Mouse (Mus musculus): ENCODE measurements around the gene Ikzf1. TPM values are rescaled to one million over a fixed set of nuclear protein-coding genes. Genes with fewer than 3 reads are reported as not detected.
A peak's percentile ranks its signal among the peaks of the same experiment; 100 is the strongest.

Gene Ikzf1
- total RNA-seq, 1 experiment from 2014 or later, result 6.3 TPM

DNA sequence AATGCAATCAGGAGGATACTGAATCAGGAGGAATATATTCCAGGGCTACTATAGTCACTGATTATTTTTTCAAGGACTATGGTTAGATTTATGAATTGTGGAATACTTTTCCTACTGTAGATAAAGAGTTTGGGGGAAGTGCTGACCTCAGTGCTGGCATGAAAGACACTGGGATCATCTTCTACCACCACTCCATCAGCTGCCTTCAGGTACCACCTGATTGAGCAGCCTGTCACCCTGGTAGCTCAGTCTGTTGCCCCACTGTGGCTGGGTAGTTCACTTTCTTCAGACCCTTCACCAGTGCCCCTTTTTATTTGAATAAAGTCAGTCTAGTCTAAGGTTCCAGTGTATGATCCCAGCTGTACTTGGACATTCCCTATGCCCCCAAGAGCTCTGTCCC is 81.9 kb downstream of the Ikzf1 start:
- DNase-seq, result no peak

DNA sequence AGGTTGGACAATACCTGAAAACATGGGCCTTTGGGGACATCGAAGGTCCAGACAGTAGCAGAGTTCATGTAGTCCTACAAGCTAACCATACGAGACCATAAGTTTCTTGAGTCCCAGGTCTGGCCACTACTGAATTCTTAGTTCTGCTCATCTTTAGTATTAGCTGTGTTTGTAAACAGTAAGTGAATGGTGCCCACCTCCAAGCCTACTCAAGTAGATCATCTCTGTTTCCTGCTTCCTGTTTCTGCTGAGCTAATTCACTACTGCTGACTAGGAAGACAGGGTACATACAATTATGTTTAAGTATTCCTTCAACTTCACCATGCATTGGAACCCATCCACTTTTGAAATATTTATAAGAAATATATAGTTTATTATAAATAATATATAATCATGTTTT is 83.3 kb downstream of the Ikzf1 start:
- no peak for DNase-seq

DNA sequence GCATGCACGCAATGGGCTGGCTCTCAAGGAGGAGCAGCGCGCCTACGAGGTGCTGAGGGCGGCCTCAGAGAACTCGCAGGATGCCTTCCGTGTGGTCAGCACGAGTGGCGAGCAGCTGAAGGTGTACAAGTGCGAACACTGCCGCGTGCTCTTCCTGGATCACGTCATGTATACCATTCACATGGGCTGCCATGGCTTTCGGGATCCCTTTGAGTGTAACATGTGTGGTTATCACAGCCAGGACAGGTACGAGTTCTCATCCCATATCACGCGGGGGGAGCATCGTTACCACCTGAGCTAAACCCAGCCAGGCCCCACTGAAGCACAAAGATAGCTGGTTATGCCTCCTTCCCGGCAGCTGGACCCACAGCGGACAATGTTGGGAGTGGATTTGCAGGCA is 84.5 kb downstream of the Ikzf1 start:
- DNase-seq, result no peak

DNA sequence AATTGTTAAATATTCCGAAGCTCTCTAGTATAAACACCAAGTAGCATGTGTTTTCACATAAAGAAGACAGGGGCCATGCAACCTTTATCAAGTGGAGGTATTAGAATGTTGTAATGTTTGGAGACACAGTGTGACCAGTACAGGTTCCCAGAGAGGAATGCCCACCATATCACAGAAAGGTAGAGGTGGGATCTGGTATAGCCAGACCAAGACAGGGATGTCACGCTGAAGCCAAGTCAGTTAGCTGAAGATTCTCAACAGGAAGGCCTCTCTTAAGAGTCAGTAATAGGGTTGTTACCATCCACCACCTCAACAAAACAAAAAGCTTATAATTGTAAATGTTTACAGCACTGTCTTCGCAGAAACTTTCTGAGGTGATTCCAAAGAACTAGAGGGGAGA is 85.9 kb downstream of the Ikzf1 start:
- no peak for DNase-seq

DNA sequence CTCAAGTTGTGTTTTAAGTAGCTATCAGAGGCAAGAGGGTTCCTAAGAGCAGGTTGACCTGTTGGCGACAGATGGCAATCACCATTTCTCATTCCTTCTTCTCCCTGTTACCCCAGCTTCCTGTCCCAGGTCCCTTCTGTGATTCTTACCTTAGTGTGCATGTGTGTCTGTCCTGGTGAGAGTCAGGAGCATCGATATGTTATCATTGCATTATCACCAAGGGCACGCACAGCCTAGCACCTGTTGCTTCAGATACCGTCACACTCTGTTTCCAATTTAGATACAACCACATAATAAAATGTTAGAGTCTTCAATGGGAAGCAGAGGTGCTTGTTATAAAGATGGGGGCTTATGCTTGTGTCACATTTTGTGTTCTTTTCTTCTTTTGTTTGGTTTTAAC is 87.4 kb downstream of the Ikzf1 start:
- DNase-seq, result no peak

DNA sequence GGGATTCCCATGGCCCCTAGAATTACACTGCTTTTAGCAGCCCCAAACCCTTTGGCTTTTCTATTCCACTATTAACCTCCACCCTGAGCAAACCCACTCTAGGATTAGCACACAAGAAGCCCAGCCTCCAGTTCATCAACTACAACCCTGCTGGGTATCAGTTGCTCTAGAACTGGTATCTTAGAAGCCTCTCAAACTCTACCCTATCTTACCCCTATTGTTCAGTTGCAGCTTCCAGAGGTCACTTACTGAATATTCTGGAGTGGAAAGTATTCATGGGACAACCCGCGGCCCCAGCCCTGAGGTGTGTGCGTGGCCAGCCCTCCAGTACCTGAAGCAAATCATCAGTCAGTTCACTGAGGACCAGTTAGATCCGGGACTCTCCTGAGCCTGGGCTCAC is 89.6 kb downstream of the Ikzf1 start:
- no peak for DNase-seq

DNA sequence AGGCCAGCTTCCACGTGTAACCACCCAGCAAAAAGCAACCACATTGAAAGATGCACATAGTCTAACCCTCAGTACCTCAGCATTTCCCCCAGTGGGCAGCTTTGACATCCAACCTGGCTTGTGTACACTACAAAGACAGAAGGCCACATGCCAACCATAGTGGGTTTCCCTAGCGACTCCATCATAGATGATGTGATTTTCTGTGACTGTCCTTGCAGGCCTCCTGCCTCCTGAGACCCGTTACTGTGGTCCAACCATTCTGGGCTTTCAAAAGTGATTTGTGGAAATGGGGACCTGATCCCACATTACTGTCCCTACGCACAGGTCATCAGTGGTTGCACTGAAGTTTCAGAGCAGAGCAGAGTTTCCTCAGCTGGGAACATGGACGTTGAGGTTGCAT is 90.1 kb downstream of the Ikzf1 start:
- DNase-seq, result no peak

DNA sequence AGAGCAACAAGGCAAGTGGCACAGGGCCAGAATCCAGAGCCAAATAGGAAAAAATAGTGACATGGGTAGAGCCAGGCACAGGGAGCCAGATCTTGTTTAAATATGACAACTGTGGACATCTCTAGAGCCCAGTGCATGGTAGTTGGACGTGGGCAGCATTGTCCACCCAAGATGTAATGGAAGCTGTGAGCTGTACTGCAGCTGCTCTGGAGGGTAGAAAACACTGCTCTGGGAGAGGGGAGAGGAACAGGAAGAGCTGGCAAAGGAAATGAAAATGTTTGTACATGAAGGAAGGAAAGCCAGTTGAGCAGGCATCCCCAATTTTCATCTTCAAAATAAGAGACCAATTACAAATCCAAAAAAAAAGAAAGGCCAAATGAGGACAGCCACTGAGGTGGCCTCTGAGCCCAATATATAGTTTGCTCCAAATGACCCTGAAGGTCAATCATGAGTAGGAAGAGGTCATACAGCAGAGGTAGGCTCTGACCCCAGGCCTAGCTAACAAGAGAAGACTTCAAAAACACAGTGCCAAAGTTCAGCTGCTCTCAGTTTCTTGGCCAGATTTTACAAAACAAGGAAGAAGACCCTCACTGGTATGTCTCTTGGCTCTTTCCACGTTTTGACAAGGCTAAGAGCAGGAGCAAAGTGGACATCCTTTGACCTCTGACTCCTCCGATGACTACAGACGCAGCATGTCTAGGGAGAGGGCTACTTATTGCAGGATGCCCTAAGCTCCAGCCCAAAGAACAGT is 91.4 kb downstream of the Ikzf1 start:
- DNase-seq, result peak; percentile 26

DNA sequence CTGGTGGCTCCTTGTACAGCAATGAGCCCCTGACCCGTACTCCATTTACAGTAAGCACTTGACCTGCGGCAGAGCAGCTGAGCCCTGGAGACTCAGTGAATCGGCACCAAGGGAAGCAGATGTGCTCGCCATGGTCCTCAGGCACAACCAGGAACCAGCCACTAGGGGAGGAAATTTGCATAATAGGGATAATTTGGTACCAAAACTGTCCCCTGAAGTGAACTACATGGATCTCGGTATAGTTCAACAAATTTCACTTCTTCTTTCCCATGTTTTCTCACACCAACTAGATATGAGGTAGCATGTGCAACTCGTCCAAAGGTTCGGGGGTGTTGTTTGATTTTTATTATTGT is 92.0 kb downstream of the Ikzf1 start:
- no peak for DNase-seq

DNA sequence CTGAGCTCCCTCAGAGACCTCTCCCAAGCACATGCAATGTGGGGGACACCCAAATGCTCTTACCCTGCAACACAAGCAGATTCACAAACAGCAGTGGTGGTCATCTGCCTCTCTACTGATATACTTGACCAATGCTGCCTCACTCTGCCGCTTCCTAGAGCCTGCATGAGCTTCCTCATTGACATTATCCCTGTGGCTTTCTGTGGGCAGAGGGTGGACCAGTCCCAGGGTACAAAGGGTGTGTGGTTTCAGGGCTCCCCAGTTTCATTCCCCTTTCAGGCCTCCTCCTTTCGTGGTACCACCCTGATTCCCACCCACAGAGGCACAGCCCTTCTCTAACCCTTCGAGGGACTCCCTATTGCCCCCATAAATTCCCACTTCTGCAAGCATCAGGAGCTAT is 92.4 kb downstream of the Ikzf1 start:
- DNase-seq, result no peak

DNA sequence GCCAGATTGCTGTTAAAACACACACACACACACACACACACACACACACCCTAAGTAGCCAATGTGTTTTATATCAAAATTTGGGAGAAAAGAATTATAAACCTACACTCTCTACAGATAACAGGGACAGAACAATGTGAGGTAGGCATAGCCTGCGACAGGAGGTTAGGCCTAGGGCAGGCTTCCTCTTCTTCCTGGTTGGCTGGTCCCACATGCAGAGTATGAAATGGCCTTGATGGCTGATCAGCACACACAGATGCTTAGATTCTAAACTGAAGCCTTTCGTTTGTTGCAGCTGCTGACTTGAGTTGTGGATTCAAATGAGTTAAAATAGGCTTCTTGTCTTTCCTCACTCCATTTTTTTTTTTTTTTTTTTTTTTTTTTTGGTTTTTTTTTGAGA is 93.0 kb downstream of the Ikzf1 start:
- no peak for DNase-seq

DNA sequence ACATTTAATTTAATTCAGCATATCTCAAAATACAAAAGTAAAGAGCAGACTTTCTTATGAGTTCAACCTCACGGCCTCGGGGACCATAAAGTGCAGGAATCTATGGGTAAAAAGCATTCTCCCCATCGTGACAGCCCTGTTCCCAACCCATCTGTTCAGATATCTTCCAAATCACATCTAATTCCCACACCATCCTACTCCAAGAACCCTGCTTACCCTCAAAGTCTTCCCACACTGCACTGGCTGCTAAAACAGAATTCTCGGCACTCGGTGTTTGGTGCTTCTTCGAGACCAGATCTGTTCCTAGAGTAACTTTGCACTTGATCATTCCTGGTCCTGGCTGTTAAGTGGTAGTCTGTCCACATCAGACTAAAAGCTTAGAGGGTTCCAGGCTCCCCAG is 93.5 kb downstream of the Ikzf1 start:
- DNase-seq, result no peak

DNA sequence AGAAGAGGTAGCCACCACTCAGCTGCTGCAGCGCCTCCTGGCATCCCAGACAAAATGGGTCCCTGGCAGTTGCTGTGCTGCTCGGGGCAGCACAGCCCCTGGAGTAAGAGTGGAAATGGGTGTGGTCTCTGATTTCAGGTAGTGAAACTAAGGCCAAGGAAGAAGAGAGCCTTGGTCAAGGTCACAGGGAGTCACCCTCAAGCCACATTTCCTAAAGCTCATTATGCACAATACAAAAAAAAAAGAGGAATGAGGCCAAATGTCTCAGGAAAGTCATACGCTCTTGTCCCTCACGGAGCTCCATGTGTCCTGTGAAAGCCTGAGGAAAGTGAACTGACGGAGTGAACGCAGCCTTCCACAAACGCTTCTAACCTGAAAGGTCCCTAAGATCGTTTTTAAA is 96.9 kb downstream of the Ikzf1 start:
- no peak for DNase-seq

DNA sequence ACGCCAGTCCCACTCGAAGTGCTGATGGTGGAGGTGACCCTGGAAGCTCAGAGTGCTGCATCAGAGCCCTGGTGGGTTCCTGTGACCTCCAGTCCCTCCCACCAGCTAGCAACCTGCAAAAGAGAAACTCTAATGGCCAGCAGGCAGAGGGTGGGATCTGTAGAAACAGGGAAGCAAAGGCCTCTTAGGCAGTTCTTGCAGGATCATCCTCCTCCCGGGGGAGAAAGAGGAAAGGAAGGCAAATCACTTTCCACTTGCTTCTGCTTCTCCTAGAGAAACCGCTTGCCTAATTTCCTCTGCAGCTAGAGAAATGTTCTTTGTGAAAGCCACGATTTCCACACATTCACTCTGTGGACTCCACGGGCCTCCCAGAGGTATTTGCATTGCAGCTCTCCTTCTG is 100.7 kb downstream of the Ikzf1 start:
- DNase-seq, result no peak

DNA sequence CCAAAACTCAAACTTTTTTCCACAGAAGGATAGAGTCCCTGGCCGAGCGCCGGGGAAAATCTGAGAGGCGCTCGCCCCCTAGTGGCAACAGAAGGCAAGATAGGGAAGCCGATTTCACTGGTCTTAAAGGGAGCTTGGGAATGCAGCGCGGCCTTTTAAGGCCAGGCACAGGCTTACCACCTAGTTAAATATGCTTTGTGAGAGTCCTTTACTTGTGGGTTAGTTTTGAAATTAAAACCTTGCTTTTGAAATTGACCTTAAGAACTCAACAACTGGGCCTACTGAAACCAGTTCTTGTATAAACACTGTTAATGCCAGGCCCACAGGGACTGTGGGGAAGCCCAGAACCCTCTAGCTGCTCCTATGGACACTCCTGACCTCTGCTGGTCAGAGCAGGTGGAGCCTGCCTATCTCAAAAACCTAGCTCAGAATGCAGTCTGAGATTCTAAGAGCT is 103.7 kb downstream of the Ikzf1 start:
- DNase-seq, result peak; percentile 88

DNA sequence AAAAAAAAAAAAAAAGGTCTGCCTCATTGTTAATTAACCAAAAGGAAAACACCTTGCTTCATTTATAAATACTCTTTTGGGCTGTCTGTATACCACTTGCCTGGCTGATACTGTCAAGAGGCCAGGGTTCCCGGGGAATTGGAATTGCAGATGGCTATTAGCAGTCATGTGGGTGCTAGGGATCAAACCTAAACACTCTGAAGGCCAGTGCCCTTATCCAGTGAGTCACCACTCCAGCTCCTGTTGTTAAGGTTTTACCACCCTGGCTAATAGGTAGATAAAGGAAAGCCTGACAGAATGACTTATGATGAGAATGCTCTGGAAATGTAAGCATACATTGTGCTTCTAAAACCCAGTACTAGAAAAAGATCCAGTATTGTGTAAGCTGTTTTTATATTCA is 109.8 kb downstream of the Ikzf1 start:
- DNase-seq, result no peak

DNA sequence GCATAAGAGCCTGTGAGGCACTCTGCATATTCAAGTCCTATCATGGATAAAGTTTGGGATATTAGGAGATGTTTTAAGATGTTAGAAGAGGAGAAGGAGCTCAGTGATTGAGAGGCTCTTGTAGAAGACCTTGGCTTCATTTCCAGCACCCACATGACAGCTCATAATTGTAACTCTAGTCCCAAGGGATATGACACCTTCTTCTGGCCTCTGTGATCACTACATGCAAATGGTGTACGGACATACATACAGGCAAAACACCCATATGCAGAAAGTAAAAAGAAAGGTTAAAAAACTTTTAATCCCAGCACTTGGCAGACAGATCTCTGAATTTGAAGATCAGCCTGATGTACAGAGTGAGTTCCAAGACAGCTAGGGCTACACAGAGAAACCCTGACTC is 113.9 kb downstream of the Ikzf1 start:
- no peak for DNase-seq

DNA sequence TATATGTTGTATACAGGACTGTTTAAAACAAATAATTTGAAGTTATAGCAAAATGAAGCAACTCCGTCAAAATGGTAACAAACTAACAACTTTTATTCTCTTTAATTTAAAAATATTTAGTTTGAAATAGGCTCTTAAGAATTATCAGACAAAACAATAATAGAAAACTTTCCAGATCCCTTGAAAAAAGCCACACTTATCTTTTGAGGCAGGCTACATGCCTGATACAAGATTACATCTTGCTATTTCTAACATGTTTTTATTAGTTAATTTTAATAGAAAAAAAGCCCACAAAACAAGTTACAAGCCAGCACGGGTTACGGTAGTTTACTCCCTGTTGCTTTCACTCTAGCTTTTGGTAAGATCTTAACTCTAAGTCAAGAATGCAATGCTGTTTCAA is 115.5 kb downstream of the Ikzf1 start:
- DNase-seq, result no peak

DNA sequence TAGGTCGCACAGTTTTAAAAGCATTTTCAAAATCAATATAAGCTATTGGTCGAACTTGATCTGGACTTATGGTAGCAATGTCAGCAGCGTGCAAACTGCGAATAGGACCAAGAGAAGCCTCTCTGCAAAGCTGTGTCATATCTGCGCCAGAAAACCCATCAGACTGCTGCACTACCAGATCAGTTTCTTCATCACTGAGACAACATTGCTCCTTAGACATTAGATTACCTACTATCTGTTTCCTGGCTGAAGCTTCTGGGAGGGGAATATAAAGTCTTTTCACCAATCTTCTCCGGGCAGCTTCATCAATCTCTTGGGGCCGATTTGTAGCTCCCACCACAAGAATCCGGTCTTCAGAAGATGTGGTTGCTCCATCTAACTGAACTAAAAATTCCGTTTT is 116.3 kb downstream of the Ikzf1 start:
- DNase-seq, result no peak

DNA sequence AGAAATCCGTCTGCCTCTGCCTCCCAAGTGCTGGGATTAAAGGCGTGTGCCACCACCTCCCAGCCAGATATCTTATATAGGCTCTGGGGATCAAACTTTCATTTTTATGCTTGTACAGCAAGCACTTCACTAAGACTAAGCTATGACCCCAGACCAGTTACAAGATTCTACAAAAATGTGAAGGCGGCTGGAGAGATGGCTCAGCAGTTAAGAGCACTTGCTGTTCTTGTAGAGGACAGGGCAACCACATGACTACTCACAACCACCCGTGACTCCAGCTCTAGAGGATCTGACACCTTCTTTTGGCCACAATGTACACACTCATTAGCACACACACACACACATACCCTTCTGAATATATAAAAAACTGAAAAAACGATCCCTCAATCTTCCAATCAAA is 119.6 kb downstream of the Ikzf1 start:
- DNase-seq, result no peak

DNA sequence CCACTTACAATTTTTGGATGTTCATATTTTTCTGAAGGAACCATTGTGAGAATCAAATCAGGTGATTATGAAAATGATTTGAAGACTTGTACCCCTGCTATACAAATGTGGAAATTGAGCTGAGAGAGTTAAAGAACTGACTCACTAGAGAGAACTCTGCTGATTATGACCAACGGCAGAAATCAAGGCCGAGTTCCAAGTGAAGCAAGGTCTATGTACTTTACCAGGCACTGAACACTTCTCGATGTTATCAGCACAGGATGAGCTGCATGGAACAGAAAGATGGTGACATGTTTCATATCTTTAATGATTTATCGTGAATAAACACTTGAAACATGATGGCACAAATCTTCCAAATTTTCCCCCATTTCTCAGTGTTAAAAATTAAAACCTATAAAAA is 121.1 kb downstream of the Ikzf1 start:
- DNase-seq, result peak; percentile 59

DNA sequence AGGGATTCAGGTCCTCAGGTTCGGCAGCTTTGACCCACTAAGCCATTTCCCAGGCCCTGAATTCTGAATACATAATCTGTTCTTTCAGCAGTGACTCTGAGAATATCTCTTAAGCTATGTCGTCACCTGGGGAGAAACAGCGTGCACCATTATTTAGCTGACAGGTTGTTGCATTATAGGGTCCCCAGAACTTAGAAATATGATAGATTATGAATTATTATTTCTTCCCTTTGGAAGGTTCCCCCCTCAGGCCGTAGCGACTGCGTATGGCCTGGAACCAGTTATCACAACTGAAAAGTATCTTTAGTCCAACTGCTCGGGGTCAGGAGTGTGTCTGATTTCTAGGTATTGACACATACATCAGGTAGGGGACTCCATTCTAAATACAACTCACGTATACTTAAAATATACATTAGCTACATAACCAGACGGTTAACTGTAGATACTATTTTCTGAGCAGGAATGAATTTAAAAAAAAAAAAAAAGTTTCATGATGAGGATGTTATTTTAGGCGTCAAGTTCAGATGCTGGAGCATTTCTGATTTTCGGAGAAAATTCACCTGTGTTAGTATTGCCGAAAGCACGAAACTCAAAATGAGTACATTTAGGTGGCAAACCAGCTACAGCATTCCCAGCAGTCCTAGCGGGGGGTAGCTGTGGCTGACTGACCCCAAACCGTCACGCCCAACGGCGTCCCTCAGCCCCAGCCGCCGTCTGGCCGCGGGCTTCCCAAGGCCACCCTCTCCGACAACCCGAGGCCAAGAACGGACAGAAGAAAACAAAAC is 123.4 kb downstream of the Ikzf1 start:
- no peak for DNase-seq

DNA sequence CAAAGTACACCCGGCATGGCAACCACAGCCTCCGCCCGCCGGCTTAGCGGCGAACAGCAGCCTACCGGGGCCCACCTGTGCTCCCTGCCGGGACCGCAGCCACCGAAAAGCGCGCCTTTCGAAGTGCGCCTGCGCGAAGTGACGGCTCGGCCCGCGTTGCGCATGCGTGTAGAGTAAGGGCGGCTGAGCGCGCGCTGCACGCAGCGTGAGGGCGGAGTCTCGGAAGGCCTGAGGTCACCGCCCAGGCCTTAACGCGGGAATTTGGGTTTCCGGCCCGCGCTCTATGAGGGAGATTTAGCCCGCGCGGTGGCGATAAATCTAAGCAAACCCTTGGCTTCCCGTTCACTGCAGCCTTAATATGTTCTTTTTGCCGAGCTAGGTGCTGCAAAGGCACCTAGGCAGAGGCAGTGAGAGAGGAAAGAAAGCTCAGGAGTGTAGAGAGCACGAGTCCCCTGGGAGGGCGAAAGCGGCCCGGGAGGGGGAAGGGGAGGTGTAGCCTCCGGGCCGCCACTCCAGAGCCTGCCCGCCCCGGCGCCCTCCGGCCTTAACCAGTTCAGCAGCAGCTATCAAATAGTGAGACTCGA is 124.1 kb downstream of the Ikzf1 start, which contains the start of gene Fignl1:
TSS of gene Fignl1 (minus strand) at position 143 of the 584 bp plus-strand sequence.
- peak; percentile 98 for DNase-seq

All from adrenal gland, postnatal 14 days (tissue).